Mouse (Mus musculus) stomach, postnatal 0 days (tissue): ENCODE data around the gene Lrrk1.

ENCODE experiments used
- CTCF ChIP-seq: IDR thresholded peaks from 2 replicates; pipeline ENCODE4 v1.5.1; 2016; ENCODE audit warnings: antibody characterized with exemption, low read depth, mild to moderate bottlenecking, moderate library complexity
- EP300 ChIP-seq: optimal IDR thresholded peaks from 2 replicates; pipeline ENCODE3; 2016; ENCODE audit warnings: antibody characterized with exemption

- TF ChIP-seq EP300, result no peak
- TF ChIP-seq CTCF, result no peak
Measured at GRCm38 (mm10) chr7:66387419-66387812, 734 bp downstream of the Lrrk1 start.
